Mouse (Mus musculus) olfactory bulb, adult 2 months (tissue): ENCODE measurements around the gene Ndufa12.

ENCODE experiments used
- CTCF ChIP-seq: fragments of 200-500 bp; IDR thresholded peaks from 2 replicates; pipeline ENCODE4 v1.5.1; 2012; ENCODE audit warnings: low read depth, mild to moderate bottlenecking, low read length, moderate library complexity; ENCODE audit not compliant: insufficient read depth
- POLR2A ChIP-seq: fragments of 200-500 bp; IDR thresholded peaks from 2 replicates; pipeline ENCODE4 v1.6.1; 2012; ENCODE audit warnings: mild to moderate bottlenecking, low read depth, low read length, moderate library complexity; ENCODE audit not compliant: insufficient read depth

DNA sequence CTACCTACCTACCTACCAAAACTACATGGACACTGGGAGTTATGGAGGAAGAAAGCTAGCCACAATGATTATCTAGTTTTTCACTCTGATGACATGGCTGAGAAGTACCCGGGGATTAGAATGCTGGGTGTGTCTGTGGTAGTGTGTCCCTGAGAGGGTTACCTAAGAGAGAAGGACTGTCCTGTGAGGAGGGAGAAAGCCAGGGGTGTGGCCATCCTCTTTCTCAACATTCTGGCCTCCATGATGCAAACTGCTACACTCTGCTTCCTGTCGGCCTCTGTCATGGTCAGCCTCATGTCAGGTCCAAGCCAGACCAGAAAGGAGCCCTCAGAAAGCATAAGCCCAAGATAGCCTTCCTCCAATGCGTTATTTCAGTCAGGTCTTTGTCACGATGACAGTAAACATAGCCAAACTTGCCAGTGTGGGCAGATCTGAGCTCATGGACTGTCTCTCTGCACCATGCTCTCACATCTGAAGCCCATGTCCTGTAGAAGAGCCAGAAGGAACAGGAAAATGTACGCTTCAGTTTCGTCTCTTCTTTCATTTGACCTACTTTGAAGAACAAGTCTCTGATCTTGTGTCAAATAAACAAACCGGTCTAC is 49.3 kb downstream of the Ndufa12 start:
- no peak for TF ChIP-seq CTCF
- TF ChIP-seq POLR2A, result no peak
